Mouse (Mus musculus) lung, postnatal 4 days (tissue): Measurements from ENCODE around the gene Msh5.
"Not testable (repeated sequence)": the region's sequence is repeated elsewhere in the genome, so short reads cannot be mapped to it uniquely, and the experiment has no call there.

Experiments used
- DNase-seq, 2 experiments: peaks; one replicate each; pipeline ENCODE4 v3.0.0; 2021

Gene Msh5

GRCm38 (mm10) chr17:35048149-35048931, 1.8 kb upstream of the Msh5 start:
- no peak for DNase-seq

GRCm38 (mm10) chr17:35047688-35048087, 1.1 kb upstream of the Msh5 start:
- no peak for DNase-seq

- DNase-seq, result no peak
Observed at GRCm38 (mm10) chr17:35045807-35046680, 501 bp downstream of the Msh5 start.

- DNase-seq, result no peak
Observed at GRCm38 (mm10) chr17:35044904-35045806, 1.4 kb downstream of the Msh5 start.

- no peak for DNase-seq
Observed at GRCm38 (mm10) chr17:35043794-35044193, 2.8 kb downstream of the Msh5 start.

- DNase-seq, result no peak
Observed at GRCm38 (mm10) chr17:35039121-35039873, 7.2 kb downstream of the Msh5 start.

- no peak for DNase-seq
Observed at GRCm38 (mm10) chr17:35034896-35035295, 11.6 kb downstream of the Msh5 start.

- not testable (repeated sequence) for DNase-seq
Observed at GRCm38 (mm10) chr17:35033703-35034102, 12.8 kb downstream of the Msh5 start.

GRCm38 (mm10) chr17:35032323-35032870, 14.1 kb downstream of the Msh5 start:
- DNase-seq, result peak in 1 of 2 experiments; percentile 19

GRCm38 (mm10) chr17:35031880-35032279, 14.7 kb downstream of the Msh5 start:
- DNase-seq, result peak in 1 of 2 experiments; percentile 18

- no peak for DNase-seq
Observed at GRCm38 (mm10) chr17:35031272-35031671, 15.3 kb downstream of the Msh5 start.

GRCm38 (mm10) chr17:35029691-35030532, 16.6 kb downstream of the Msh5 start:
- DNase-seq, result peak; percentile 28 to 36

- DNase-seq, result no peak
Observed at GRCm38 (mm10) chr17:35028315-35028714, 18.2 kb downstream of the Msh5 start.

- peak in 1 of 2 experiments; percentile 52 for DNase-seq
Observed at GRCm38 (mm10) chr17:35027277-35028068, 19.1 kb downstream of the Msh5 start, which contains the start of gene Sapcd1. Sapcd1 (minus strand) TSS chr17:35028016.

GRCm38 (mm10) chr17:35026206-35026605, 20.3 kb downstream of the Msh5 start:
- peak in 1 of 2 experiments; percentile 17 for DNase-seq

- peak; percentile 49 to 58 for DNase-seq
Observed at GRCm38 (mm10) chr17:35024691-35025488, 21.7 kb downstream of the Msh5 start.

- DNase-seq, result peak in 1 of 2 experiments; percentile 18
Observed at GRCm38 (mm10) chr17:35024261-35024660, 22.3 kb downstream of the Msh5 start.

- DNase-seq, result peak in 1 of 2 experiments; percentile 23
Observed at GRCm38 (mm10) chr17:35023756-35024155, 22.8 kb downstream of the Msh5 start.

GRCm38 (mm10) chr17:35023221-35023620, 23.3 kb downstream of the Msh5 start:
- no peak for DNase-seq
